Mouse (Mus musculus): Measurements from ENCODE around the gene Stab1. TPM values are rescaled to one million over a fixed set of nuclear protein-coding genes. Genes with fewer than 3 reads are reported as not detected.

Gene Stab1
- polyA plus RNA-seq, 1 experiment from 2014 or later, result 21.8 TPM

- ATAC-seq (replicated peaks; ENCODE audit: low FRiP score) (no peak), DNase-seq (ENCODE audit: low spot score) (no peak)
- Histone ChIP-seq H3K27me3 (ENCODE audit: control insufficient read depth, insufficient read depth, low read length) (no peaks in the 10 kb centered on the region), H3K4me2 (ENCODE audit: low read depth, low read length, severe bottlenecking) (no peak overlapping the region), H3K9me3 (ENCODE audit: control insufficient read depth, low read length) (no peaks in the 10 kb centered on the region), H3K36me3 (ENCODE audit: control insufficient read depth, insufficient read depth, low read length) (peaks cover 2% of the 10 kb centered on the region; the same call in 1 of the 2 replicates), H3K4me1 (replicated peaks; ENCODE audit: control insufficient read depth, insufficient read depth, low read length) (peaks cover 6% of the 10 kb centered on the region; the same call in 1 of the 2 replicates), H3K4me3 (ENCODE audit: low read depth, low read length) (no peak overlapping the region), H3K27ac (ENCODE audit: low read depth, low read length) (no peak overlapping the region), H3K9ac (ENCODE audit: low read length) (no peak overlapping the region)
- WGBS, result 78% methylated on average over 4 of the region's 4 CpGs
These were observed 40.7 kb upstream of the Stab1 start for GRCm38 (mm10) chr14:31209133-31209557.

- Histone ChIP-seq H3K9me3 (ENCODE audit: control insufficient read depth, low read length) (no peaks in the 10 kb centered on the region), H3K9ac (ENCODE audit: low read length) (peak within 1 kb of the TSS; percentile 95), H3K4me3 (ENCODE audit: low read depth, low read length) (no peak within 1 kb of the TSS), H3K4me2 (ENCODE audit: low read depth, low read length, severe bottlenecking) (peak within 1 kb of the TSS; percentile 92), H3K4me1 (replicated peaks; ENCODE audit: control insufficient read depth, insufficient read depth, low read length) (peaks cover 6% of the 10 kb centered on the region; the same call in 1 of the 2 replicates), H3K27me3 (ENCODE audit: control insufficient read depth, insufficient read depth, low read length) (no peaks in the 10 kb centered on the region), H3K36me3 (ENCODE audit: control insufficient read depth, insufficient read depth, low read length) (peaks cover 4% of the 10 kb centered on the region; the same call in 1 of the 2 replicates), H3K27ac (ENCODE audit: low read depth, low read length) (no peak within 1 kb of the TSS)
- 90% methylated on average over 2 of the region's 2 CpGs for WGBS
- DNase-seq (ENCODE audit: low spot score), result no peak
- ATAC-seq (replicated peaks; ENCODE audit: low FRiP score), result no peak
These were observed 39.6 kb upstream of the Stab1 start, which contains the start of gene Tnnc1 for GRCm38 (mm10) chr14:31208084-31208483. Gene Tnnc1 (plus strand): TSS chr14:31208312.

- H3K4me2 ChIP-seq (ENCODE audit: low read depth, low read length, severe bottlenecking), result peak overlapping the region; percentile 92
- peak overlapping the region; percentile 85 for H3K4me3 ChIP-seq (ENCODE audit: low read depth, low read length)
- peaks cover 11% of the 10 kb centered on the region; the same call in 1 of the 2 replicates for H3K36me3 ChIP-seq (ENCODE audit: control insufficient read depth, insufficient read depth, low read length)
- peak overlapping the region; percentile 95 for H3K9ac ChIP-seq (ENCODE audit: low read length)
- DNase-seq (ENCODE audit: low spot score) (no peak), ATAC-seq (replicated peaks; ENCODE audit: low FRiP score) (peak; percentile 17; the same call in 1 of the 2 replicates)
- peaks cover 6% of the 10 kb centered on the region; the same call in 1 of the 2 replicates for H3K4me1 ChIP-seq (replicated peaks; ENCODE audit: control insufficient read depth, insufficient read depth, low read length)
- H3K9me3 ChIP-seq (ENCODE audit: control insufficient read depth, low read length), result no peaks in the 10 kb centered on the region
- no peaks in the 10 kb centered on the region for H3K27me3 ChIP-seq (ENCODE audit: control insufficient read depth, insufficient read depth, low read length)
- 82% methylated on average over 13 of the region's 13 CpGs for WGBS
- no peak overlapping the region for H3K27ac ChIP-seq (ENCODE audit: low read depth, low read length)
These were observed 38.8 kb upstream of the Stab1 start for GRCm38 (mm10) chr14:31207070-31207830.

GRCm38 (mm10) chr14:31206472-31206981 is 38.1 kb upstream of the Stab1 start:
- peak overlapping the region; percentile 95 for H3K9ac ChIP-seq (ENCODE audit: low read length)
- no peaks in the 10 kb centered on the region for H3K9me3 ChIP-seq (ENCODE audit: control insufficient read depth, low read length)
- ATAC-seq (replicated peaks; ENCODE audit: low FRiP score) (peak; percentile 81), DNase-seq (ENCODE audit: low spot score) (peak; percentile 99)
- H3K36me3 ChIP-seq (ENCODE audit: control insufficient read depth, insufficient read depth, low read length), result peaks cover 17% of the 10 kb centered on the region
- peak overlapping the region; percentile 92 for H3K4me2 ChIP-seq (ENCODE audit: low read depth, low read length, severe bottlenecking)
- H3K27me3 ChIP-seq (ENCODE audit: control insufficient read depth, insufficient read depth, low read length), result no peaks in the 10 kb centered on the region
- under 1% methylated on average over 48 of the region's 48 CpGs for WGBS
- H3K27ac ChIP-seq (ENCODE audit: low read depth, low read length), result peak overlapping the region; percentile 48
- peak overlapping the region; percentile 85 for H3K4me3 ChIP-seq (ENCODE audit: low read depth, low read length)
- H3K4me1 ChIP-seq (replicated peaks; ENCODE audit: control insufficient read depth, insufficient read depth, low read length), result peaks cover 6% of the 10 kb centered on the region; the same call in 1 of the 2 replicates

GRCm38 (mm10) chr14:31205562-31206467 is 37.4 kb upstream of the Stab1 start:
- peak overlapping the region; percentile 95 for H3K9ac ChIP-seq (ENCODE audit: low read length)
- peak overlapping the region; percentile 48 for H3K27ac ChIP-seq (ENCODE audit: low read depth, low read length)
- H3K9me3 ChIP-seq (ENCODE audit: control insufficient read depth, low read length), result no peaks in the 10 kb centered on the region
- H3K4me2 ChIP-seq (ENCODE audit: low read depth, low read length, severe bottlenecking), result peak overlapping the region; percentile 92
- WGBS, result under 1% methylated on average over 39 of the region's 39 CpGs
- H3K36me3 ChIP-seq (ENCODE audit: control insufficient read depth, insufficient read depth, low read length), result peaks cover 19% of the 10 kb centered on the region
- peaks cover 6% of the 10 kb centered on the region; the same call in 1 of the 2 replicates for H3K4me1 ChIP-seq (replicated peaks; ENCODE audit: control insufficient read depth, insufficient read depth, low read length)
- H3K4me3 ChIP-seq (ENCODE audit: low read depth, low read length), result peak overlapping the region; percentile 85
- DNase-seq (ENCODE audit: low spot score) (peak; percentile 75), ATAC-seq (replicated peaks; ENCODE audit: low FRiP score) (peak; percentile 77)
- H3K27me3 ChIP-seq (ENCODE audit: control insufficient read depth, insufficient read depth, low read length), result no peaks in the 10 kb centered on the region

GRCm38 (mm10) chr14:31205244-31205561 is 36.8 kb upstream of the Stab1 start:
- peak overlapping the region; percentile 92 for H3K4me2 ChIP-seq (ENCODE audit: low read depth, low read length, severe bottlenecking)
- H3K4me1 ChIP-seq (replicated peaks; ENCODE audit: control insufficient read depth, insufficient read depth, low read length), result peaks cover 6% of the 10 kb centered on the region; the same call in 1 of the 2 replicates
- DNase-seq (ENCODE audit: low spot score) (no peak), ATAC-seq (replicated peaks; ENCODE audit: low FRiP score) (no peak; the same call in 1 of the 2 replicates)
- H3K36me3 ChIP-seq (ENCODE audit: control insufficient read depth, insufficient read depth, low read length), result peaks cover 19% of the 10 kb centered on the region
- H3K9ac ChIP-seq (ENCODE audit: low read length), result peak overlapping the region; percentile 95
- 27% methylated on average over 8 of the region's 8 CpGs for WGBS
- H3K4me3 ChIP-seq (ENCODE audit: low read depth, low read length), result peak overlapping the region; percentile 85
- peak overlapping the region; percentile 48; the same call in 1 of the 2 replicates for H3K27ac ChIP-seq (ENCODE audit: low read depth, low read length)
- no peaks in the 10 kb centered on the region for H3K9me3 ChIP-seq (ENCODE audit: control insufficient read depth, low read length)
- H3K27me3 ChIP-seq (ENCODE audit: control insufficient read depth, insufficient read depth, low read length), result no peaks in the 10 kb centered on the region

- Histone ChIP-seq H3K9me3 (ENCODE audit: control insufficient read depth, low read length) (no peaks in the 10 kb centered on the region), H3K4me1 (replicated peaks; ENCODE audit: control insufficient read depth, insufficient read depth, low read length) (peaks cover 6% of the 10 kb centered on the region; the same call in 1 of the 2 replicates), H3K36me3 (ENCODE audit: control insufficient read depth, insufficient read depth, low read length) (peaks cover 19% of the 10 kb centered on the region), H3K4me2 (ENCODE audit: low read depth, low read length, severe bottlenecking) (peak overlapping the region; percentile 92), H3K9ac (ENCODE audit: low read length) (peak overlapping the region; percentile 95), H3K27me3 (ENCODE audit: control insufficient read depth, insufficient read depth, low read length) (no peaks in the 10 kb centered on the region), H3K27ac (ENCODE audit: low read depth, low read length) (peak overlapping the region; percentile 48; the same call in 1 of the 2 replicates), H3K4me3 (ENCODE audit: low read depth, low read length) (peak overlapping the region; percentile 85)
- no peak for DNase-seq (ENCODE audit: low spot score)
- 88% methylated on average over 4 of the region's 4 CpGs for WGBS
- no peak for ATAC-seq (replicated peaks; ENCODE audit: low FRiP score)
These were observed 36.4 kb upstream of the Stab1 start for GRCm38 (mm10) chr14:31204844-31205243.

GRCm38 (mm10) chr14:31200038-31200437 is 31.6 kb upstream of the Stab1 start:
- Histone ChIP-seq H3K27me3 (ENCODE audit: control insufficient read depth, insufficient read depth, low read length) (no peaks in the 10 kb centered on the region), H3K4me1 (replicated peaks; ENCODE audit: control insufficient read depth, insufficient read depth, low read length) (peaks cover 4% of the 10 kb centered on the region; the same call in 1 of the 2 replicates), H3K9me3 (ENCODE audit: control insufficient read depth, low read length) (no peaks in the 10 kb centered on the region), H3K4me2 (ENCODE audit: low read depth, low read length, severe bottlenecking) (no peak overlapping the region), H3K27ac (ENCODE audit: low read depth, low read length) (no peak overlapping the region), H3K9ac (ENCODE audit: low read length) (no peak overlapping the region), H3K36me3 (ENCODE audit: control insufficient read depth, insufficient read depth, low read length) (peaks cover 22% of the 10 kb centered on the region), H3K4me3 (ENCODE audit: low read depth, low read length) (no peak overlapping the region)
- DNase-seq (ENCODE audit: low spot score) (no peak), ATAC-seq (replicated peaks; ENCODE audit: low FRiP score) (no peak)
- WGBS, result 89% methylated on average over 3 of the region's 3 CpGs

Measured in forebrain, embryonic 11.5 days (tissue).